Mouse (Mus musculus) large intestine, adult 2 months (tissue): ENCODE results near the gene Gng8. TPM values are rescaled to one million over a fixed set of nuclear protein-coding genes. Genes with fewer than 3 reads are reported as not detected.

Experiments
- DNase-seq: peaks from one replicate; pipeline ENCODE4 v3.0.0-alpha.2; 2012; ENCODE audit warnings: low read depth, low spot score
- WGBS: fragments of 180-500 bp; shearing (Covaris S2); methylation state at CpG from one replicate; pipeline ENCODE4 v1.1.7; 2018; 5-methylcytosine and 5-hydroxymethylcytosine counted together
- polyA plus RNA-seq: library from polyadenylated mRNA; depleted of rRNA; stranded (reverse); fragments of >200 nt; gene quantifications from 2 replicates; pipeline ENCODE4 v1.2.3, GENCODE M21; 2012

Gene Gng8
- polyA plus RNA-seq, 1 experiment: 3.1 TPM

DNA sequence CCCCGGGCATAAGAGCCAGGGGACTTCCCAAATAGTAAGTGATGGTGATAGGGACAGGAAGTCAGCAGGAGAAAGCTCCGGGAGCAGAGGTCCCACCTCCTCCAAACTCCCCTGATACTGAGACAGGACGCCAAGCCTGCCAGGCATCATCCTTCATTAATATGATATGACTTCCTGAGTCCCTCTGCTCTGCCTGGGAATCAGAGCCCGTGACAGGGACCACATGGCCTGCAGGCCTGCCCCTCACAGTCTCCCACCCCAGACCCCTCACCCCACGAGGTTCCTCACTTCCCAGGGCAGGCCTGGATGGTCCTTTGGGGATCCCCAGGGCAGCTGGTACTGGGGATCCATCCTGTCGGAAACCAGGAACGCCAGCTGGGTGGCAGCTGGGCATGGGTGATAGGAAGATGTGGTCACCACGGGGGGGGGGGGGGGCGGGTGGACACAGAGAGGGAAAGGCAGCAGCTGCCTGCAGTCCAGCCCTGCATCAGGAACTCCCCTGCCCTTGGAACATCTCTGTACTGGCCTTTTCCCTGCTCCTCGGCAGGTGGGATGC is 12.6 kb downstream of the Gng8 start:
- no peak for DNase-seq
- WGBS: 54% methylated on average over 10 of the region's 10 CpGs

DNA sequence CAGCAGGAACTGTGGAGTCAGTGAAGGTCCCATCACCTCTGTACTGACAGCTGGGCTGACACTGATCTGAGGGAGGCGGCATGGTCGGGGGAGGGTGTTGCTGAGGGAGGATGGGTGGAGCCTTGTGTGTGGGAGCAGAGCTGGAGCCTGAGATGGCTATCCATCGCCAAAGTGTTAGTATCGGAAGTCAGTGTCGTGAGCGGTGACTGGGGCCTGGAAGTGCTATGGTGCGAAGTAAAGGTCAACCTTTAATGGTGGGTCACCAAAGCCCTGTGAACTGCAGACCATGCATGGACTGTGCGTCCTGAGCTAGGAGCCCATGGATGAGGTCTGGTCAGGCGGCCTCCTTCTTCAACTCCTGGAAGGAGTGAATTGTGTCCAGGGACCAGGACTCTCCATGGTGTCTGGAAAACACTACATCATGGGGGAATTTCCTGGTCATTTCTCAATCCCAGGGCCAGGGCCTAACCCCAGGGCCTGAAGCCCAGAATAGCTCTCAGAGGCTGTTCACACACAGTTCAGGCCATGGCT is 14.0 kb downstream of the Gng8 start:
- WGBS: 59% methylated on average over 9 of the region's 9 CpGs
- DNase-seq: no peak

DNA sequence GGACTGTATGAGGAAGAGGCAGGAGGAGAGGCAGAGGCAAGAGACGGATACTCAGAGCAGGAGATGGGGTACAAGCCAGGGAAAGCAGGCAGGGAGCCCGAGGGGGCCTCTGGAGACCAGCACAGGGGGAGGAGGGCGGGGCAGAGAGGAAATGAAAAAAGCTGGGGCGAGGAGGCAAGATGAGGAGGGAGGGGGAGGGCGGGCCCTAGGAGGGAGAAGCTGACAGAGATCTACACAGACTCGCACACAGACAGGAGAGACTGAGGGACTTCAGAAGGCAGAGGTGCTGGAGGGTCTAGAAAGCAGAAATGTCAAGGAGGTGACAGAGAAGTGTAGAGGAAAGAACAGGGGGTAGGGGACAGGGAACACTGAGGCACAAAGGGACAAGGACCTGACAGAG is 14.7 kb downstream of the Gng8 start, which contains the start of gene Ptgir:
Gene Ptgir (plus strand): TSS at position 210 of the 400 bp plus-strand sequence.
- DNase-seq: no peak
- WGBS: 22% methylated on average over 6 of the region's 6 CpGs

DNA sequence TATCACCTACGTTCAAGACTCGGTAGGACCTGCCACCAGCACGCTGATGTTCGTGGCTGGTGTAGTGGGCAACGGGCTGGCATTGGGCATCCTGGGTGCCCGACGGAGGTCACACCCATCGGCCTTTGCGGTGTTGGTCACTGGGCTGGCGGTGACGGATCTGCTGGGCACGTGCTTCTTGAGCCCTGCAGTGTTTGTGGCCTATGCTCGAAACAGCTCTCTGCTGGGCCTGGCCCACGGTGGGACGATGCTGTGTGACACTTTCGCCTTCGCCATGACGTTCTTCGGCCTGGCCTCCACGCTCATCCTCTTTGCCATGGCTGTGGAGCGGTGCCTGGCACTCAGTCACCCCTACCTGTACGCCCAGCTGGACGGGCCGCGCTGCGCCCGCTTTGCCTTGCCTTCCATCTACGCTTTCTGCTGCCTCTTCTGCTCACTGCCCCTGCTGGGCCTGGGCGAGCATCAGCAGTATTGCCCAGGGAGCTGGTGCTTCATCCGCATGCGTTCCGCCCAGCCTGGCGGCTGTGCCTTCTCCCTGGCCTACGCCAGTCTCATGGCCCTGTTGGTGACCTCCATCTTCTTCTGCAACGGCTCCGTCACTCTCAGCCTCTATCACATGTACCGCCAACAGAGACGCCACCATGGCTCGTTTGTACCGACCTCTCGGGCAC is 15.4 kb downstream of the Gng8 start:
- no peak for DNase-seq
- 90% methylated on average over 41 of the region's 41 CpGs for WGBS

DNA sequence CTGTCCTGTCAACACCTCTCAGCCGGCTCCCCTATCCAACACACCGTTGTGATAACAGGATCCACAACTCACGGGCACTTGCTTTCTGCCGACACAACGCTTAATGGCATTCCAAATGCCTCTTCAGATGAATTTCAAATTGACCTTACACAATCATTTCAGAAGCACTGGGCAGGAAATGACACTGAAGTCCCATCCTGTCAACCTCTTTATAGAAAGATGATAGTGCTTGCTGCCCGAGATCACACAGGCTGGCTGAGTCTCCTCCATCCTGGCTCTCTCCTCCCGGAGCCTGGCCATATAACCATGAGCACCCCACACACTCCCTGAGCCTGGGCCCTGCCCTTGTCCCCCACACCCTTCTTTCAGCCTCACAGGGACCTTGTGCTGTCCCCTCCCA is 16.3 kb downstream of the Gng8 start:
- no peak for DNase-seq
- 48% methylated on average over 7 of the region's 7 CpGs for WGBS

DNA sequence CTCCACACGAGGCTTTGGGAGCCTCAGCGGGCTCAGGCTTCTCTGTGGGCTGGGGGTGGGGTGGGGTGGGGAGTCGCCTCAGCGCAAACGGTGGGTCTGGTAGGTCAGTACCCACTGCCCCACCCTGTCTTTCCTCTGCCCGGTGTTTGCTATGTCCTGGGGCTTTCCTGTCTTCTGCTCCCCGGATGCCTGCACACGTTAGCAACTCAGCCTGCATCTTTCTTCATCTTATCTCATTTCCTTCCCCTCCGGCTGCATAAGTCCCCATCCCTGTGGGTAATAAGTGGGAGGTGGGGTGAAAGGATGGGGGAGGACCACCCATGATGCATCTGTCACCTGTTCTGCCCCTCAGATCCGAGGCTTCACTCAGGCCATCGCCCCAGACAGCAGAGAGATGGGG is 16.8 kb downstream of the Gng8 start:
- no peak for DNase-seq
- WGBS: 29% methylated on average over 11 of the region's 11 CpGs

DNA sequence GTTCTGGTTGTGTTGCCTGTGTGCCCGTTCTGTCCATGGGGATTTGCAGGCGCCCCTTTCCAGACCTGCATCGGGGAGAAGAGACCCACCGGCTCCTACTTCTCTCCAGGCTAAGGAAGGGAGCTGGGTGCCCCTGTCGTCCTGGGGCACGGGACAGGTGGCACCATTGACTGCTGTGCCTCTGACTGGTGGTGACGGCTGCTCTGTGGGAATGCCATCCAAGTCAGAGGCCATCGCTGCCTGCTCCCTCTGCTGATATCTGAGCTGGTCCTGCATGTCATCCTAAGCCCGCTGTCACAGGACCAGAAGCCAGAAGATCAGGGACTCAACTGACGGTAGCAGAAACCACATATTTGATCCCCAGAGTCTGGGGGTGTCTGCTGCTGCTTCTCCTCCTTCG is 17.3 kb downstream of the Gng8 start:
- 69% methylated on average over 11 of the region's 11 CpGs for WGBS
- no peak for DNase-seq

DNA sequence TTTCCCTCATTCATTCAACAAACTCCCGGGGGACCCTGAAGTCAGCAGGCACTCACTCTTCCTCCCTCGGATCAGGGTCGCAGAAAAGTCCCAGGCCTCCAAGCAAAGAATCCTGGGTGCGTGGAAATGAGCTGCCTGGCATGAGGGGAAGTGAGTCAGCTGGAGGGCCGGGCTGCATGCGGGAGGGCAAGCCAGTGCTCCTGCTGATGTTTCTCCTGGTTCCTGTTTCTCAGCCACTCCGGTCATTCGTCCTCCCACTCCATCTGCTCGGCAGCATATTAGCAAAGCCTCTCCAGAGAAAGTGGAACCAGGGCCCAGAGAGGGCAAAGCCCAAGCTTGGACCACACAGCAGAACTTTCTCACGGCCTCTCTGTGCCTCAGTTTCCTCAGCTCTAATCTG is 18.3 kb downstream of the Gng8 start:
- WGBS: 53% methylated on average over 10 of the region's 10 CpGs

DNA sequence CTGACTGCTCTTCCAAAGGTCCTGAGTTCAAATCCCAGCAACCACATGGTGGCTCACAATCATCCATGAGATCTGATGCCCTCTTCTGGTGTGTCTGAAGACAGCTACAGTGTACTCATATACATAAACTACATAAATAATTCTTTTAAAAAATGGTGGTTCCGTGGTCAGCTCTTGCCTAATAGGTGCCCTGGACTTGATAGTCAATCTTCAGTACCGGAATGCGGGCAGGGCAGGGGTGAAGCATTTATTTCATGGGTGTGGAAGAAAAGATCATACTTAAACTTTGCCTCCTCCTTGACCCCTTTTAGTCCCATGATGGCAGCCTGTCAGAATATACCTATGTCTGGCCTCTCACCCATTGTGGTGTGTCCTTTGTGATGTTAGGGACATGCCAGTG is 20.3 kb downstream of the Gng8 start:
- 71% methylated on average over 3 of the region's 3 CpGs for WGBS
- no peak for DNase-seq

More for the DNA sequence above, 18.3 kb downstream of the Gng8 start:
- DNase-seq: no peak

DNA sequence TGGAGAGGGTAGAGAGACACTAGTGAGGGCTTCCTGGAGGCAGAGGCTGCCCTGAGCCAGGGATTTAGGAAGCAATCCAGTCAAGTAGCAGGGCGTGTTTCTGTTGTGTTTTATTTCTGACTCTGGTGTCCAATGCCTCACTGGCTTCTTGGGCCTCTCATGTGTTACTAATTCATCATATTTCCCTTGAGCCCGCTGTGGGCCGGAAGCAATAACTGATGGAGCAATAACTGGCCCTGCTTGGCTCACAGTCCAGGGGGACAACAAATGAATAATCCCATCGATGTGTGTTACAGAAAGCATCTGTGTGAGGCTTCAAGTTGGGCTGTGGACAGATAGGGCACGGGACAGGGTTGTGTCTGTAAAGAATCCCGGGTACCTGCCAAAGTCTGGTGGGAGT is 20.8 kb downstream of the Gng8 start:
- WGBS: 55% methylated on average over 6 of the region's 6 CpGs
- DNase-seq: no peak

DNA sequence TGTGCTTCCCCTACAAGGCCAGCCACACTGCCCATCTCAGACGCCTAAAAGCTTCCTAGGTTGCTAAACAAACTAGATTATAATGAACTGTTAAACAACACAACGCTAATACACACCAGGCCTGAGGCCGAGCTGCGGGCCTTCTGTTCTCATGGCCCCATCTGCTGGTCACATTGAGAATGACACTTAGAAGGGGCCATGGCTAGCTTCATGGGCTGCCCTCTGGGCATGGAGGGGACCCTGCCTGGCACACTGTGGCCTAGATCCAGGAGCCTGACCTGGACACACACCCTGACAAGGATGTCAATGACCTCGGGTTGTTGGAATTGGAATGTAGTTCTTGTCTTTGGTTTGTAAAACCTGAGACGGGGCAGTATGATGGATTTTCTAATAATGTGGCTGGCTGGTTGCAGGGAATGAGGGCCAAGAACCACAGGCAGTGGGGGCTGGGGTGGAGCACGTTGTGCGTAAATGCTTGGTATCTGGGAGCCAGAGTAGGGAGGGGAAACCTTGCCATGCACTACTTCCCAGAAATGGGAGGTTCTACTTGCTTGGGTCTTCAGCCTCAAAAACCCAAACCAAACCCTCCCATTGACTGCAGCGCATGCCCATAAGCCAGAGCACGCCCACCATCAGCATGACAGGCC is 22.3 kb downstream of the Gng8 start:
- no peak for DNase-seq
- WGBS: 28% methylated on average over 10 of the region's 10 CpGs

DNA sequence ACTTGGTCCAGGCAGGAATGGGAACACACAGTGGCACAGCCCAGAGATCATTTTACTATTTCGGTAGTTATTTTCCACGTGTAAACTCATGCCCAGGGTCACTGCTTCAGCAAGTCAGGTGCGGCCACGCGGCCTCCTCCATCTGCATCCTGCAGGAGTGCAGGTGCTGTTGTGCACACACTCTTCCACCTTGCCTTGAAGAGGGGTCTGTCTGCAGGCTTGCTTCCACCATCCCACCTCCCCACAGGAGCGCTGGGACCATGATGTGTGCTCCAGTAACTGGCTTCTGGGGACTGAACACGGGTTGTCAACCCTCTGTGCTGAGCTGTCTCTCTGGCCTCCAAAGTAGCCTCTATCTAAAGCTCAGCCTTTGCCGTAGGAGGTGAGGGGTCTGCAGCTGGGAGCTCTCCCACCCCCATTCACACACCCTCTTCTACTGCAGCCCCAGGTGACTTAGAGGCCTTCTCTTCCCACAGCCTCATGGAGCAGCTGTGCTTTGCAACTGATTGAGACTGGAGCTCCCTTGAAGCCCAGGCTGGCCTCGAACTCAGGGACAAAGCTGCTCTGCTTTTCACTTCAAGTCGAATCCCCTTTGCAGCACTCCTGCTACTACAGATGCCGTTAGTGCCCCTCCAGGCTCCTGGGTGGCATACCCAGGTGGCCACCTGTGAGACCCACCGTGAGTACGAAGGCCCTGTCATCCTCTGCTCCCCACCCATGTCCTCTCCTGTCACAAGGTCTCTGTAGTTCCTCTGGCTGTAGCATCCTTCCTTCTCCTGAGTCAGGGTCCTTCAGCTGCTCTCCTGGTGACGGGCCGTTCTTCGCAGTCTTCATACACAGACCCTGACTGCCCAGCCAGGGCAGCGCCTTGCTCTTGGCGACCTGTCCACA is 23.1 kb downstream of the Gng8 start:
- no peak for DNase-seq
- WGBS: 81% methylated on average over 18 of the region's 18 CpGs

DNA sequence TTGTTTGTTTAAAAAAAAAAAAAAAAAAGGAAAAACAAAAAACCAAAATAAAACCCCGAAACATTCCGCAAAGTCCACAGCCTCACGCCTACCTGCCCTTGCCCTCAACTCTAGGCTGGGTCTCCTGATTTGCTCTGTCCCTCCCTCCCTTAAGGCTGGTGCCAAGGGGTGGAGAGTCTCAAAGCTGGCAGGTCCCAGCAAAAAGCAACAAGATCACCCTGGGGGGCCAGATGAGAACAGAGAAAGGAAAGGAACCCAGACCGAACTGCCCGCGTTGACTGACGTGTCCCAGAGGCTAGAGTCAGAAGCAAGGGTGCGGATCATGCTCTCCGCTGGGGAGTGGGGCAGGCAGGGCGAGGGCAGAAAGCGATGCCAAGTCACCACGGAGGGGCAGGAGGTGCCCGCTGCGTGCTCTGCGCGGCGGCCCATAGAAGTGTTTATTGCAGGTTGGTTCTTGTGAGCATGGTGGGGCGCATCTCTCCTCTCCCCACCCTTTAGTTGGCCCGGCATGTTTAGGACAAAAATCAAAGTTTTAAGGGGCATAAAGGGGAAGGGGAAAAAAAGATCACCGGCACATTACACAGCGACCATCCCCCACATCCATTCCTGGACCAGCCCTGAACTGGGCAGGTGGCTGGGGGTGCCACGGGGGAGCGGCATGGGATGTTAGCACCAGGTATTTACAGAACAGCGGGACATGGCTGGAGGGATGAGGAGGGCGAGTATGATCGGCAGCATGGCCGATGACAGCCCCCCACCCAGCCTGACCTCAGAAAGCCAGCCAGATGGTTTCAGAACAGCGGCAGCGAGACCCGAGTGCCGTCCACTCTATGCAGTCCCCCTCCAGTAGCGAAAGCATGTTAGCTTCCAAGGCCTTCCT is 24.1 kb downstream of the Gng8 start:
- DNase-seq: no peak
- 91% methylated on average over 32 of the region's 32 CpGs for WGBS

DNA sequence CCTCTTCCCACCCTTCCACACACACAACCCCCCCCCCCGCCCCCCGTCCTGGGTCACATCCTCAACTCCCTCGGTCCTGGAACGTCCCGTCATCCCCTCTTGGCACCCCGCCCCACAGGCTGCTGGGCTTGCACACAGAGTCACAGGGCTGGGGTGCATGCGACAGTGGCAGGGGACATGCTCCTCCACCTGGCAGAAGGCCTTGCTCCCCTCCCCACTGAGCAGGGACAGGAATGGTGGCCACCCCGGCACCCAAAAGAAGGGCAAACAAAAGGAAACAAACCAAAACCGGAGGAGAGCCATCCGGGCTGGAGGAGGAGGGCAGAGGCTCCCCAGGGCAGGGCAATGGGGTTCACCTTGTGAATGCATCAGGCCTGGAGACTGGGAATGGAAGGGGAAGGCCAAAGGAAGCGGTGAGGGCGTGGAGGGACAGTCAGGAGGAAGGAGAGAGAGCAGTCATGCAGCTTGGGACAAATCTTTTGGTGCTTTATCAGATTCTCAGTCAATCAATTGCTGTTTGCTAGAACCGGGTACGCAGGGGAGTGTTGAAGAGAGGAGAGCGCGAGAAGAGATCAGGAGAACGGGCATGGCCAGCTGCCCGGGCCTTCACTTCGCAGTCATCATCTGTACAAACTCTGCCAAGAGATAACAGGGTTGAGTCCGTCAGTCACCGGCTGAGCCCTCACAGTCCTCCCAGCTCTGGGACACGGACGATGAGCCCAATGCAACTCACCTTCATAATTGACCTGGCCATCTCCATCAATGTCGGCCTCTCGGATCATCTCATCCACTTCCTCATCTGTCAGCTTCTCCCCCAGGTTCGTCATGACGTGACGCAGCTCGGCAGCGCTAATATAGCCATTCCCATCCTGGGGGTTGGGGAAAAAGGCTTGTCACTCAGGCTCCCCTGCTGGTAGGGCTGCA is 25.0 kb downstream of the Gng8 start:
- 80% methylated on average over 30 of the region's 30 CpGs for WGBS
- no peak for DNase-seq

DNA sequence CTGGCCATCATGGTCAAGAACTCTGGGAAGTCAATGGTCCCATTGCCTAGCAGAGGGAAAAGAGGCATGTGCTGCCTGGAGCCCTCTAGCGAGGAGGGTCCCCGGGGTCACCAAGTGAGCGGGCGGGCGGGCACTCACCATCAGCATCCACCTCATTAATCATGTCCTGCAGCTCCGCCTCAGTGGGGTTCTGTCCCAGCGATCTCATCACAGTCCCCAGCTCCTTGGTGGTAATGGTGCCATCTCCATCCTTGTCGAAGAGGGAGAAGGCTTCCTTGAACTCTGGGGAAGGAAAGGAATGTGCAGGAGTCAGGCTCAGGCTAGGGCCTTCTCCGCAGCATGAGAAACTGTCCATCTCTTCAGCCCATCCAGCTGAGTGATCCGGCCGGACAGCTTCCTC is 25.9 kb downstream of the Gng8 start:
- no peak for DNase-seq
- 86% methylated on average over 11 of the region's 11 CpGs for WGBS

DNA sequence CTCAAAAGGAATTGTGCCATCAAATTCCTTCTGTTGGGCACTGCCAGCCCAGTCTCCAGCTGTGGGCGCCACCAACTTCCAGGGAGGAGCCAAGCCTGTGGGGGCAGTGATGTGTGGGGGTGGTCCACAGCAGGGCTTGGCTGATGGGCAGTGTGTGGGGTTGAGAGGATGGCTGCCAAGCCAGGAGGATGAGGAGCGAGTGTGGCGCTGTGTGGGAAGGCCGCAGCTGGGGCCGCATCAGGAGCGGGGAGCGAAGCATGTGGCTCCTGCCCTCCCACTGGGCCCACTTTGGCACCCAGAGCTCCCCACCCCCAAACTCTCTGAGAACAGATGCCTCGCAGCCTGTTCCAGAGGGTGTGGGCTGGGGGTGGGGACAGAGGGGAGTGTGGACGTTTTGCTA is 26.4 kb downstream of the Gng8 start:
- DNase-seq: no peak
- 84% methylated on average over 9 of the region's 9 CpGs for WGBS

DNA sequence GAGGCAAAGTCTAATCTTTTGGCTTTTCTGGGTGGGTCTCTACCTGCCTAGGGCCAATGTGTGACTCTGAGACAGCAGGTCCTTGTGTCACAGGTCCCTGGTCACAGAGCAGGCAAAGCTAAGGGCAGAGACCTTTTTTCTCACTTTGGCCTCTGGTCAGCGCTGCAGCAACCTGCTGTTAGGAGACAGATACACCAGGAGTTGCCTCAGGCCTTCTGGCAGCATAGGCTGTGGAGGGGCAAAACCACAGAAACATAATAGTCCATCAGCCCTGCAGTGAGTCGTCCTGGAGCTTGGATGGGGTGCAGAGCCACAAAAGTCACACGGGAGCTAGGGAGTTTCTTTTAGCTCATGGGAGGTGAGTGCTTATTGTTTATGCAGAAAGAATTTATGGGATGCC is 27.1 kb downstream of the Gng8 start:
- WGBS: 86% methylated on average over 3 of the region's 3 CpGs
- no peak for DNase-seq
